Mouse (Mus musculus): Measurements from ENCODE around the gene Fis1.

DNA sequence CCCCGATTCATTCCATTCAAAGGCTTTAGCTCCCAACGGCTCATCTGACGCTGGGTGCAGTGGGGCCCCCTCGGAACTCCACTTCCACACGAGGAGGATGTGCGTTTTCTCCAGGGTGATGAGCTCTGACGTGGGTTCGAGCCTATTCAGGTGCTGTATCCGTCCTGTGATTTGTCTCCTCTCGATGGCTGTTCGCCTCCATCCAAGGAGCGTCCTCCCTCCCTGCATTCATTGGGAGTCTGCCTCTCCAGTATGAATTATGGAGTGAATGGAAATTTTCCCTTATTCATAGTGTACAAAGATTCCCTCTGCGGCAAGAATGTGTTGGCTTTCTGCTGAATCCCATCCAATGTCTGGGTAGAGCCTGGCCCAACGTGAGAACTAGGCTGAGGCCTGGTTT lies 21.2 kb upstream of the Fis1 start:
- TF ChIP-seq CTCF (conservative IDR thresholded peaks at IDR 0.05; ENCODE audit: low read length), result no peak
- TF ChIP-seq NANOG (IDR thresholded peaks at IDR 0.05; ENCODE audit: borderline replicate concordance, low read length), result no peak
